Mouse (Mus musculus) liver, postnatal 0 days (tissue): Measurements from ENCODE around the gene Defb45. TPM values are rescaled to one million over a fixed set of nuclear protein-coding genes. Genes with fewer than 3 reads are reported as not detected.
A peak's percentile ranks its signal among the peaks of the same experiment; 100 is the strongest.

Experiments
- ATAC-seq: fragments of 200-750 bp; cut with Nextera tagmentation; 2 replicates; pipeline ENCODE4 v1.8.0; 2017; ENCODE audit warnings: mild to moderate bottlenecking, moderate library complexity
- DNase-seq: peaks from one replicate; pipeline ENCODE4 v3.0.0-alpha.2; 2016
- H3K27ac ChIP-seq: fragments of 300-500 bp; sonication (generic); 2 replicates; pipeline ENCODE4 v1.5.1; 2014; ENCODE audit warnings: antibody characterized with exemption, moderate library complexity, mild to moderate bottlenecking, low read depth
- H3K27me3 ChIP-seq: fragments of 300-500 bp; sonication (generic); 2 replicates; pipeline ENCODE4 v1.6.1; 2014; ENCODE audit warnings: low read length, control low read depth, mixed read lengths; ENCODE audit not compliant: insufficient read depth
- H3K36me3 ChIP-seq: fragments of 300-500 bp; sonication (generic); replicated peaks from 2 replicates; pipeline ENCODE4 v1.6.1; 2014; ENCODE audit warnings: mild to moderate bottlenecking, control low read depth, low read length, moderate library complexity, mixed read lengths; ENCODE audit not compliant: insufficient read depth
- H3K4me1 ChIP-seq: fragments of 300-500 bp; sonication (generic); 2 replicates; pipeline ENCODE4 v1.6.1; 2014; ENCODE audit warnings: antibody characterized with exemption, mild to moderate bottlenecking, control low read depth; ENCODE audit not compliant: insufficient read depth
- H3K4me2 ChIP-seq: fragments of 300-500 bp; sonication (generic); 2 replicates; pipeline ENCODE4 v1.6.1; 2014; ENCODE audit warnings: low read depth, mild to moderate bottlenecking, low read length, moderate library complexity, mixed read lengths
- H3K4me3 ChIP-seq: fragments of 300-500 bp; sonication (generic); 2 replicates; pipeline ENCODE4 v1.5.1; 2014; ENCODE audit warnings: low read depth, low read length
- H3K9ac ChIP-seq: fragments of 300-500 bp; sonication (generic); replicated peaks from 2 replicates; pipeline ENCODE4 v1.6.1; 2014; ENCODE audit warnings: mild to moderate bottlenecking, moderate library complexity
- H3K9me3 ChIP-seq: fragments of 300-500 bp; sonication (generic); 2 replicates; pipeline ENCODE4 v1.6.1; 2016; ENCODE audit warnings: mild to moderate bottlenecking, control low read depth, low read length, mixed read lengths
- CTCF ChIP-seq: sonication (generic); IDR thresholded peaks from 2 replicates; pipeline ENCODE4 v1.5.1; 2016; ENCODE audit warnings: antibody characterized with exemption, low read depth
- EP300 ChIP-seq: IDR thresholded peaks from 2 replicates; pipeline ENCODE4 v1.6.1; 2016; ENCODE audit warnings: antibody characterized with exemption, low read depth, mild to moderate bottlenecking
- WGBS: fragments of 180-500 bp; shearing (Covaris S2); extraction: QIAGEN DNeasy Blood & Tissue Kit; methylation state at CpG from one replicate; pipeline ENCODE4 v1.1.7; 2014; ENCODE audit not compliant: insufficient replicate concordance; 5-methylcytosine and 5-hydroxymethylcytosine counted together
- polyA plus RNA-seq: library from polyadenylated mRNA; unstranded; fragments of >200 nt; fragmentation: Nextera tagmentation; extraction: Ambion mirVana; gene quantifications from 2 replicates; pipeline ENCODE4 v1.2.1, GENCODE M21; 2015

Gene Defb45
- polyA plus RNA-seq, 1 experiment from 2014 or later, result not detected

- Histone ChIP-seq H3K9me3 (no peaks in the 10 kb centered on the region), H3K9ac (no peak overlapping the region), H3K4me3 (no peak overlapping the region), H3K27ac (no peak overlapping the region), H3K36me3 (no peaks in the 10 kb centered on the region), H3K4me1 (peaks cover 3% of the 10 kb centered on the region; the same call in 1 of the 2 replicates), H3K4me2 (no peak overlapping the region), H3K27me3 (no peaks in the 10 kb centered on the region)
- TF ChIP-seq CTCF (no peak), EP300 (no peak)
- DNase-seq (no peak), ATAC-seq (no peak)
- 73% methylated on average over 29 of the region's 29 CpGs for WGBS
Measured at GRCm38 (mm10) chr2:152634311-152634710, 35.1 kb upstream of the Defb45 start.

GRCm38 (mm10) chr2:152633334-152633733 lies 34.1 kb upstream of the Defb45 start:
- Histone ChIP-seq H3K4me3 (no peak overlapping the region), H3K27me3 (peaks cover 8% of the 10 kb centered on the region), H3K27ac (no peak overlapping the region), H3K9me3 (no peaks in the 10 kb centered on the region), H3K4me2 (no peak overlapping the region), H3K36me3 (no peaks in the 10 kb centered on the region), H3K9ac (no peak overlapping the region), H3K4me1 (peaks cover 6% of the 10 kb centered on the region; the same call in 1 of the 2 replicates)
- WGBS, result 48% methylated on average over 17 of the region's 17 CpGs
- no peak for TF ChIP-seq CTCF
- no peak for TF ChIP-seq EP300
- ATAC-seq (no peak), DNase-seq (no peak)

- Histone ChIP-seq H3K4me3 (no peak overlapping the region), H3K9me3 (no peaks in the 10 kb centered on the region), H3K27ac (no peak overlapping the region), H3K36me3 (no peaks in the 10 kb centered on the region), H3K4me2 (no peak overlapping the region), H3K4me1 (peaks cover 6% of the 10 kb centered on the region; the same call in 1 of the 2 replicates), H3K9ac (no peak overlapping the region), H3K27me3 (peaks cover 38% of the 10 kb centered on the region)
- DNase-seq (no peak), ATAC-seq (no peak)
- 76% methylated on average over 6 of the region's 6 CpGs for WGBS
- no peak for TF ChIP-seq CTCF
- TF ChIP-seq EP300, result no peak
Measured at GRCm38 (mm10) chr2:152629904-152630303, 30.7 kb upstream of the Defb45 start.

- Histone ChIP-seq H3K4me3 (no peak overlapping the region), H3K9ac (no peak overlapping the region), H3K27me3 (peaks cover 38% of the 10 kb centered on the region), H3K9me3 (no peaks in the 10 kb centered on the region), H3K4me1 (peaks cover 6% of the 10 kb centered on the region; the same call in 1 of the 2 replicates), H3K27ac (no peak overlapping the region), H3K36me3 (no peaks in the 10 kb centered on the region), H3K4me2 (no peak overlapping the region)
- DNase-seq (peak; percentile 55), ATAC-seq (peak; percentile 48; the same call in 1 of the 2 replicates)
- TF ChIP-seq CTCF (no peak), EP300 (no peak)
- WGBS, result 41% methylated on average over 3 of the region's 3 CpGs
Measured at GRCm38 (mm10) chr2:152629239-152629638, 30.0 kb upstream of the Defb45 start.

- H3K36me3 ChIP-seq, result no peaks in the 10 kb centered on the region
- no peak for DNase-seq
- H3K4me3 ChIP-seq, result no peak overlapping the region
- ATAC-seq, result no peak
- TF ChIP-seq CTCF (no peak), EP300 (no peak)
- H3K4me1 ChIP-seq, result peaks cover 6% of the 10 kb centered on the region; the same call in 1 of the 2 replicates
- 45% methylated on average over 17 of the region's 17 CpGs for WGBS
- no peak overlapping the region for H3K9ac ChIP-seq
- H3K27me3 ChIP-seq, result peaks cover 38% of the 10 kb centered on the region
- H3K4me2 ChIP-seq, result no peak overlapping the region
- H3K9me3 ChIP-seq, result no peaks in the 10 kb centered on the region
- H3K27ac ChIP-seq, result no peak overlapping the region
Measured at GRCm38 (mm10) chr2:152628066-152628465, 28.9 kb upstream of the Defb45 start.

GRCm38 (mm10) chr2:152626774-152627591 lies 27.8 kb upstream of the Defb45 start, which contains the start of gene Rem1:
Gene Rem1, plus strand, starts transcription at chr2:152626951.
- peaks cover 38% of the 10 kb centered on the region for H3K27me3 ChIP-seq
- peak within 1 kb of the TSS; percentile 24 for H3K4me3 ChIP-seq
- WGBS, result 2% methylated on average over 52 of the region's 59 CpGs
- H3K9me3 ChIP-seq, result no peaks in the 10 kb centered on the region
- ATAC-seq (no peak), DNase-seq (no peak)
- TF ChIP-seq EP300 (no peak), CTCF (no peak)
- peak within 1 kb of the TSS; percentile 65 for H3K4me2 ChIP-seq
- peaks cover 6% of the 10 kb centered on the region; the same call in 1 of the 2 replicates for H3K4me1 ChIP-seq
- no peaks in the 10 kb centered on the region for H3K36me3 ChIP-seq
- no peak within 1 kb of the TSS for H3K27ac ChIP-seq
- H3K9ac ChIP-seq, result no peak within 1 kb of the TSS
